29 mouse cellular contexts compared by ENCODE assay signal in the genomic region with DNA sequence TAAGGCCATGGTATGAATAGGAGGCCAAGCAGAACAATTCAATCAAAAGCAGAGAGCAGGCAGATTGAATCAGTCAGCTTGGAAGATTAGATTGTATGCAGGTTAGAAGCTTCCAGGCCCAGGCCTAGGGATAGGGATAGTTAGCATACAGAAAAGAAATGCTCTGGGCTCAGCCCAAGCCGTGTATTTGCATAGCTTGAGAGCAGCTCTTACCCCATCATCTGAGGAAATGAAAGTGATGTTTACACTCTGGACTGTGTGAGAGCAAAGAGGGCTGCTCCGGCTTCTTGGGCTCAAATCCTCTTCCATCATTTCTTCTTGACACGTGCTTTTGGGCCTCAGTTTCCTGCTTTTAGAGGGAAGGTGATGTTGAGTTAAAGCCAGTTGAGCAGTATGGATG. TPM values are rescaled to one million over a fixed set of nuclear protein-coding genes. Genes with fewer than 3 reads are reported as not detected.
"Had no signal": no experiment of that assay in that cellular context is flagged by ENCODE, and none has a peak within 500 bp of the region (broad histone marks: within the 10 kb centered on the region; RNA-seq: fewer than 3 reads in every experiment).

No protein-coding gene starts in this region.

- DNase-seq: gastrocnemius, adult 2 months; gastrocnemius, postnatal 10 days; gastrocnemius, postnatal 25 days; heart, adult 18-20 months; heart, postnatal 10 days; heart, postnatal 4 days; kidney, adult 18-20 months; kidney, adult 8-10 months; kidney, postnatal 10 days; kidney, postnatal 25 days; kidney, postnatal 4 days; liver had no signal

- H3K36me3 ChIP-seq: intestine, embryonic 15.5 days had no signal

- H3K9ac ChIP-seq: heart, embryonic 12.5 days; hindbrain, embryonic 12.5 days; hindbrain, embryonic 14.5 days; intestine, embryonic 15.5 days; limb, embryonic 12.5 days had no signal

- H3K4me3 ChIP-seq: gastrocnemius, adult 2 months; heart, embryonic 10.5 days; heart, embryonic 12.5 days; hindbrain, embryonic 10.5 days; hindbrain, embryonic 12.5 days; intestine, embryonic 15.5 days; limb, embryonic 10.5 days; limb, embryonic 12.5 days had no signal

- H3K27me3 ChIP-seq: heart, embryonic 12.5 days; hindbrain, embryonic 12.5 days; intestine, embryonic 15.5 days; limb, embryonic 12.5 days had no signal

- H3K4me2 ChIP-seq: heart, embryonic 12.5 days; hindbrain, embryonic 12.5 days; hindbrain, embryonic 14.5 days; intestine, embryonic 15.5 days; limb, embryonic 12.5 days; liver, embryonic 11.5 days had no signal

- H3K27ac ChIP-seq: gastrocnemius, adult 2 months; heart, embryonic 10.5 days; hindbrain, embryonic 10.5 days; hindbrain, embryonic 12.5 days; hindbrain, embryonic 14.5 days; intestine, embryonic 15.5 days; limb, embryonic 10.5 days; limb, embryonic 12.5 days had no signal

- ATAC-seq: hindbrain, embryonic 16.5 days; inflammation-experienced regulatory T-cells, adult 6 months; intestine, embryonic 15.5 days; intestine, postnatal 0 days had no signal

- H3K9me3 ChIP-seq: heart, embryonic 10.5 days; heart, embryonic 12.5 days; hindbrain, embryonic 10.5 days; hindbrain, embryonic 12.5 days; intestine, embryonic 15.5 days; limb, embryonic 10.5 days; limb, embryonic 12.5 days had no signal

RNA-seq across cellular contexts. Expression of a gene that starts 56.7 kb away (rescaled TPM):
- total RNA-seq: gastrocnemius, adult 2 months; gastrocnemius, postnatal 25 days; granulocyte monocyte progenitor cell, adult 5-6 weeks; heart, adult 18-20 months; heart, postnatal 10 days; heart, postnatal 25 days; heart, postnatal 4 days had no signal
- polyA plus RNA-seq: heart, embryonic 10.5 days; heart, embryonic 12.5 days; heart, embryonic 14.5 days; inflammation-experienced regulatory T-cells, adult 6 months; intestine, postnatal 0 days; kidney, embryonic 14.5 days; kidney, embryonic 16.5 days; limb, embryonic 10.5 days; liver, embryonic 11.5 days had no signal
